Mouse (Mus musculus): ENCODE measurements around the gene Irf2. TPM values are rescaled to one million over a fixed set of nuclear protein-coding genes. Genes with fewer than 3 reads are reported as not detected.

Irf2 gene
- polyA plus RNA-seq, 1 experiment from 2014 or later, result 6.4 TPM

GRCm38 (mm10) chr8:46772801-46773200, 33.3 kb downstream of the Irf2 start:
- WGBS, result 90% methylated on average over 6 of the region's 6 CpGs
- H3K27me3 ChIP-seq (ENCODE audit: control insufficient read depth, insufficient read depth, low read length), result no peaks in the 10 kb centered on the region
- H3K9me3 ChIP-seq (ENCODE audit: control insufficient read depth, low read length), result no peaks in the 10 kb centered on the region
- peaks cover 13% of the 10 kb centered on the region; the same call in 1 of the 2 replicates for H3K4me1 ChIP-seq (ENCODE audit: control insufficient read depth, insufficient read depth, low read length)
- DNase-seq (no peak), ATAC-seq (ENCODE audit: low FRiP score, low TSS enrichment) (no peak)
- no peak overlapping the region for H3K4me2 ChIP-seq (ENCODE audit: low read length)
- H3K36me3 ChIP-seq (ENCODE audit: control insufficient read depth, insufficient read depth, low read length), result no peaks in the 10 kb centered on the region
- no peak overlapping the region for H3K4me3 ChIP-seq (replicated peaks; ENCODE audit: low read depth, low read length)
- no peak overlapping the region for H3K9ac ChIP-seq (replicated peaks; ENCODE audit: low read length)
- H3K27ac ChIP-seq (replicated peaks; ENCODE audit: low read depth, low read length), result no peak overlapping the region

DNA sequence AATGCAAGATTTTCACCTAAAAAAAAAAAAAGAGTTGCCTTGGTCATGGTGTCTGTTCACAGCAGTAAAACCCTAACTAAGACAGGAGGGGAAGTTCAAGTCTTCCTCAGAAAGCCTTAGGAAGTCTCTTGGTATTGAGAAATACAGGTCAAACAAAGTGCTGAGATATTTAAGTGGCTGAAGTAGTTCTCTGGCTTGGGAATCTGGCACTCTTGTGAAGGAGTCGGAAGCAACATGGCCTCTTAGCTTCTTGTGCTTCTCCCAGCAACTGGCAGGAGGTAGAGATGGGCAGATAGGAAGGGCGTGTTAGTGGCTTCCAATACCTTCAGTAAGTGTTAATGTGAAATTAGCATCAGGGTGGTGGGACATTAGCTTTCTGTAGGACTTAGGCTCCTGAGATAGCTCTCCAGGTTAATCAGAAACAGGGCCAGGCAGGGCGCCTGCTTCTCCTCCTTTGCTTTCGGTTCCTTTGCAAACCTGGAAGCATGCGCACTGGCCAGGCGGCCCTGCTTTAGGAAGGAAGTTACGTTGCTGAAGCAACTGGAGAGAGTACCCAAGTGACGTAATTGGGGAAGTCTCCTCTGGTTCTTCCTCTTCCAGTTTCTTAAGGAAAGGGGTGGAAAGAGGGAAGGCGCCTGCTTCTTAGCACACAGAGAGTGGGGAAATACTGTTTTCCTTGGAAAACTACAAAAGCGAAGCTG, 38.4 kb downstream of the Irf2 start:
- no peaks in the 10 kb centered on the region for H3K4me1 ChIP-seq (ENCODE audit: control insufficient read depth, insufficient read depth, low read length)
- DNase-seq (no peak), ATAC-seq (ENCODE audit: low FRiP score, low TSS enrichment) (no peak)
- no peaks in the 10 kb centered on the region for H3K36me3 ChIP-seq (ENCODE audit: control insufficient read depth, insufficient read depth, low read length)
- no peaks in the 10 kb centered on the region for H3K9me3 ChIP-seq (ENCODE audit: control insufficient read depth, low read length)
- H3K27me3 ChIP-seq (ENCODE audit: control insufficient read depth, insufficient read depth, low read length), result no peaks in the 10 kb centered on the region
- H3K27ac ChIP-seq (replicated peaks; ENCODE audit: low read depth, low read length), result no peak overlapping the region
- WGBS, result 94% methylated on average over 10 of the region's 10 CpGs
- no peak overlapping the region for H3K4me2 ChIP-seq (ENCODE audit: low read length)
- H3K4me3 ChIP-seq (replicated peaks; ENCODE audit: low read depth, low read length), result no peak overlapping the region
- H3K9ac ChIP-seq (replicated peaks; ENCODE audit: low read length), result no peak overlapping the region

DNA sequence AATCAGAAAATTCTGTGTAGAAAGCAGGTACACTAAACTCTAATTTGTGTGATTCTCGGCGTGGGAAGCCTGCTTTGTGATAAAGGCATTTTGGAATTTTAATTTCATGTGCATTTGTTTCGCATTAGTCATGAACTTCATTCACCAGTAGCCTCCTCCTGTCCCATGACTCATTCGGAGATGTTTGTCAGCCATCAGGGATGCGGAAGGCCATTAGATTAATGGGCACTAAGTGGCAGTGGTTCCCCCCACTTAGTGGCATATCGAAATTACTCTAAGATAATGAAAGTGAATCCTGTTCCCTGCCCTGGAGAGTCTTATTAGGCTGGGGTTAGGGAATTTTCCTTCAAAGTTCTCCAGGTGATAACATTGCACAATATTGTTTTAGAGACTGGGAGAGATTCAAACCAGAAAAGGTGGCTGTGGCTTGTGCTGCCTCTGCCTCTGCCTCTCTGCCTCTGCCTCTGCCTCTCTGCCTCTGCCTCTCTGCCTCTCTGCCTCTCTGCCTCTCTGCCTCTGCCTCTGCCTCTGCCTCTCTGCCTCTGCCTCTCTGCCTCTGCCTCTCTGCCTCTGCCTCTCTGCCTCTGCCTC, 41.6 kb downstream of the Irf2 start:
- Histone ChIP-seq H3K4me1 (ENCODE audit: control insufficient read depth, insufficient read depth, low read length) (no peaks in the 10 kb centered on the region), H3K9ac (replicated peaks; ENCODE audit: low read length) (no peak overlapping the region), H3K36me3 (ENCODE audit: control insufficient read depth, insufficient read depth, low read length) (no peaks in the 10 kb centered on the region), H3K4me2 (ENCODE audit: low read length) (no peak overlapping the region), H3K9me3 (ENCODE audit: control insufficient read depth, low read length) (no peaks in the 10 kb centered on the region), H3K4me3 (replicated peaks; ENCODE audit: low read depth, low read length) (no peak overlapping the region), H3K27me3 (ENCODE audit: control insufficient read depth, insufficient read depth, low read length) (no peaks in the 10 kb centered on the region), H3K27ac (replicated peaks; ENCODE audit: low read depth, low read length) (no peak overlapping the region)
- 94% methylated on average over 6 of the region's 6 CpGs for WGBS
- no peak for ATAC-seq (ENCODE audit: low FRiP score, low TSS enrichment)
- DNase-seq, result no peak

GRCm38 (mm10) chr8:46782254-46782653, 42.7 kb downstream of the Irf2 start:
- ATAC-seq (ENCODE audit: low FRiP score, low TSS enrichment), result no peak
- DNase-seq, result no peak
- H3K9ac ChIP-seq (replicated peaks; ENCODE audit: low read length), result no peak overlapping the region
- H3K4me3 ChIP-seq (replicated peaks; ENCODE audit: low read depth, low read length), result no peak overlapping the region
- no peaks in the 10 kb centered on the region for H3K4me1 ChIP-seq (ENCODE audit: control insufficient read depth, insufficient read depth, low read length)
- H3K4me2 ChIP-seq (ENCODE audit: low read length), result no peak overlapping the region
- H3K9me3 ChIP-seq (ENCODE audit: control insufficient read depth, low read length), result no peaks in the 10 kb centered on the region
- no peaks in the 10 kb centered on the region for H3K27me3 ChIP-seq (ENCODE audit: control insufficient read depth, insufficient read depth, low read length)
- WGBS, result 95% methylated on average over 5 of the region's 5 CpGs
- no peaks in the 10 kb centered on the region for H3K36me3 ChIP-seq (ENCODE audit: control insufficient read depth, insufficient read depth, low read length)
- H3K27ac ChIP-seq (replicated peaks; ENCODE audit: low read depth, low read length), result no peak overlapping the region

GRCm38 (mm10) chr8:46785070-46785469, 45.5 kb downstream of the Irf2 start:
- DNase-seq (no peak), ATAC-seq (ENCODE audit: low FRiP score, low TSS enrichment) (no peak)
- no peaks in the 10 kb centered on the region for H3K9me3 ChIP-seq (ENCODE audit: control insufficient read depth, low read length)
- no peak overlapping the region for H3K4me2 ChIP-seq (ENCODE audit: low read length)
- H3K27ac ChIP-seq (replicated peaks; ENCODE audit: low read depth, low read length), result no peak overlapping the region
- H3K4me1 ChIP-seq (ENCODE audit: control insufficient read depth, insufficient read depth, low read length), result no peaks in the 10 kb centered on the region
- WGBS, result 56% methylated on average over 2 of the region's 2 CpGs
- H3K27me3 ChIP-seq (ENCODE audit: control insufficient read depth, insufficient read depth, low read length), result no peaks in the 10 kb centered on the region
- H3K9ac ChIP-seq (replicated peaks; ENCODE audit: low read length), result no peak overlapping the region
- H3K4me3 ChIP-seq (replicated peaks; ENCODE audit: low read depth, low read length), result no peak overlapping the region
- H3K36me3 ChIP-seq (ENCODE audit: control insufficient read depth, insufficient read depth, low read length), result no peaks in the 10 kb centered on the region

GRCm38 (mm10) chr8:46785926-46786325, 46.4 kb downstream of the Irf2 start:
- H3K9me3 ChIP-seq (ENCODE audit: control insufficient read depth, low read length), result no peaks in the 10 kb centered on the region
- ATAC-seq (ENCODE audit: low FRiP score, low TSS enrichment) (no peak), DNase-seq (no peak)
- no peaks in the 10 kb centered on the region for H3K4me1 ChIP-seq (ENCODE audit: control insufficient read depth, insufficient read depth, low read length)
- WGBS, result 90% methylated on average over 6 of the region's 6 CpGs
- H3K27me3 ChIP-seq (ENCODE audit: control insufficient read depth, insufficient read depth, low read length), result no peaks in the 10 kb centered on the region
- no peak overlapping the region for H3K4me2 ChIP-seq (ENCODE audit: low read length)
- H3K27ac ChIP-seq (replicated peaks; ENCODE audit: low read depth, low read length), result no peak overlapping the region
- H3K4me3 ChIP-seq (replicated peaks; ENCODE audit: low read depth, low read length), result no peak overlapping the region
- H3K9ac ChIP-seq (replicated peaks; ENCODE audit: low read length), result no peak overlapping the region
- no peaks in the 10 kb centered on the region for H3K36me3 ChIP-seq (ENCODE audit: control insufficient read depth, insufficient read depth, low read length)

GRCm38 (mm10) chr8:46789091-46789881, 49.8 kb downstream of the Irf2 start:
- DNase-seq (no peak), ATAC-seq (ENCODE audit: low FRiP score, low TSS enrichment) (no peak)
- 95% methylated on average over 5 of the region's 5 CpGs for WGBS
- H3K27me3 ChIP-seq (ENCODE audit: control insufficient read depth, insufficient read depth, low read length), result no peaks in the 10 kb centered on the region
- H3K9me3 ChIP-seq (ENCODE audit: control insufficient read depth, low read length), result no peaks in the 10 kb centered on the region
- no peaks in the 10 kb centered on the region for H3K4me1 ChIP-seq (ENCODE audit: control insufficient read depth, insufficient read depth, low read length)
- H3K9ac ChIP-seq (replicated peaks; ENCODE audit: low read length), result no peak overlapping the region
- H3K36me3 ChIP-seq (ENCODE audit: control insufficient read depth, insufficient read depth, low read length), result no peaks in the 10 kb centered on the region
- no peak overlapping the region for H3K4me3 ChIP-seq (replicated peaks; ENCODE audit: low read depth, low read length)
- no peak overlapping the region for H3K4me2 ChIP-seq (ENCODE audit: low read length)
- no peak overlapping the region for H3K27ac ChIP-seq (replicated peaks; ENCODE audit: low read depth, low read length)

DNA sequence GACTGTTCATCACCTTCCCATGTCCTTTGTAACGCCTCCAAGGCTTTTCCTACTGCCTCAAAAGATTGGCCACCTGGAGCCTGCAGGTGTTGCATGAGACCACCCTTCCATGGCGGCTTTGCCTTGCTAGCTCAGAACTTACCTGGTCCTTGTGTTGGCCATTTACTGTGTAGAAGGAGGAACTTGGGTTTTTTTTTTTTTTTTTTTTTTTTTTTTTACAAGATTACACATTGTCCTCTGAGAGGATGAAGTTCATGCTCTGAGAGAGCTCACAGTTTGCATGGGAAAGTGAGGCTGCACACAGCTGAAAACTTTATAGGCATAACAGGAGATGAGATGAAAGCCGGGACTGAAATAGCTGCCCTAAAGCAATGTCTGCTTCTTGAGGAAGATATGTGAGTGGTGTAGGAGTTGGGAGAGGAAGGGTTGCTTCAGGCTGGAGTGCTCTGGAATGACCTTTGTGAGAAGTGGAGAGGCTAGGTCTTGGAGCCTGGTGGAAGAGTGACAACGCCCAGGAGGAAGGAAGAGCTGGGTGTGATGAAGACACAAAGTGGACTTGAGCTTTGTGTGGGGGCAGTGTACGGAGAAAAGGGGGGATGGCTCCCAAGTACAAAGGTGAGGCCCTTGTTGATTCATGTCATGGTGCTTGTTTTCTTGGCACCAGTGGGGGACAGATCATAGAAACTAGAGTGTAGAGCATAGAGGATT, 52.3 kb downstream of the Irf2 start:
- DNase-seq (no peak), ATAC-seq (ENCODE audit: low FRiP score, low TSS enrichment) (no peak)
- Histone ChIP-seq H3K9ac (replicated peaks; ENCODE audit: low read length) (no peak overlapping the region), H3K9me3 (ENCODE audit: control insufficient read depth, low read length) (no peaks in the 10 kb centered on the region), H3K4me2 (ENCODE audit: low read length) (no peak overlapping the region), H3K4me3 (replicated peaks; ENCODE audit: low read depth, low read length) (no peak overlapping the region), H3K4me1 (ENCODE audit: control insufficient read depth, insufficient read depth, low read length) (no peaks in the 10 kb centered on the region), H3K36me3 (ENCODE audit: control insufficient read depth, insufficient read depth, low read length) (no peaks in the 10 kb centered on the region), H3K27me3 (ENCODE audit: control insufficient read depth, insufficient read depth, low read length) (no peaks in the 10 kb centered on the region), H3K27ac (replicated peaks; ENCODE audit: low read depth, low read length) (no peak overlapping the region)
- WGBS, result 92% methylated on average over 5 of the region's 5 CpGs

All from midbrain, embryonic 14.5 days (tissue).